In genomic region chr14:76171285-76171684, GRCm38 (mm10) we compare ENCODE assay signal across 18 mouse cellular contexts.
DNase-seq lines count a peak whose midpoint lies in the region; ATAC-seq and TF ChIP-seq lines count a peak whose summit lies in the region.
"Had no signal": no experiment of that assay in that cellular context is flagged by ENCODE, and none has a peak within 500 bp of the region (broad histone marks: within the 10 kb centered on the region; RNA-seq: fewer than 3 reads in every experiment).

No protein-coding gene starts in this region.

- H3K27ac ChIP-seq in intestine, postnatal 0 days (ENCODE audit: low read depth, low read length) = no peak overlapping the region
- H3K27ac ChIP-seq in intestine, embryonic 15.5 days = no peak overlapping the region
- H3K27ac ChIP-seq in lung, embryonic 16.5 days (ENCODE audit: low read length) = no peak overlapping the region
- H3K27ac ChIP-seq: embryonic facial prominence, embryonic 12.5 days; forebrain, embryonic 15.5 days; heart, adult 2 months; heart, embryonic 15.5 days had no signal

- no peaks in the 10 kb centered on the region for H3K4me1 ChIP-seq in intestine, postnatal 0 days (replicated peaks; ENCODE audit: control insufficient read depth, insufficient read depth, low read length)
- no peaks in the 10 kb centered on the region for H3K4me1 ChIP-seq in intestine, embryonic 15.5 days (replicated peaks)
- H3K4me1 ChIP-seq in lung, embryonic 16.5 days (replicated peaks; ENCODE audit: control insufficient read depth, insufficient read depth, low read length) = no peaks in the 10 kb centered on the region
- H3K4me1 ChIP-seq: heart, embryonic 15.5 days had no signal

- H3K4me2 ChIP-seq in intestine, postnatal 0 days (replicated peaks; ENCODE audit: low read depth) = no peak overlapping the region
- no peak overlapping the region for H3K4me2 ChIP-seq in intestine, embryonic 15.5 days (replicated peaks)
- no peak overlapping the region for H3K4me2 ChIP-seq in lung, embryonic 16.5 days (ENCODE audit: low read depth, low read length)
- H3K4me2 ChIP-seq: embryonic facial prominence, embryonic 12.5 days; forebrain, embryonic 15.5 days; heart, embryonic 11.5 days; heart, embryonic 15.5 days had no signal

- H3K4me3 ChIP-seq in intestine, postnatal 0 days (ENCODE audit: low read depth, low read length) = no peak overlapping the region
- no peak overlapping the region for H3K4me3 ChIP-seq in intestine, embryonic 15.5 days (replicated peaks)
- H3K4me3 ChIP-seq in lung, embryonic 16.5 days (ENCODE audit: low read length) = no peak overlapping the region
- H3K4me3 ChIP-seq: embryonic facial prominence, embryonic 12.5 days; forebrain, embryonic 15.5 days; heart, adult 2 months; heart, embryonic 15.5 days had no signal

- no peak for DNase-seq in lung, postnatal 14 days
- DNase-seq in left cerebral cortex, adult 8-10 months (ENCODE audit: low spot score in 2 of 2) = no peak
- DNase-seq: adrenal gland, postnatal 10 days; cerebellum, adult 11 months; cerebellum, adult 8-10 months; cerebellum, postnatal 14 days; gastrocnemius, postnatal 10 days; heart, adult 2 months; heart, postnatal 14 days had no signal

- no peak overlapping the region for H3K9ac ChIP-seq in intestine, postnatal 0 days (ENCODE audit: low read depth, low read length)
- no peak overlapping the region for H3K9ac ChIP-seq in intestine, embryonic 15.5 days
- H3K9ac ChIP-seq in lung, embryonic 16.5 days (ENCODE audit: low read length) = no peak overlapping the region
- H3K9ac ChIP-seq: embryonic facial prominence, embryonic 12.5 days; forebrain, embryonic 15.5 days; heart, embryonic 15.5 days had no signal

- no peaks in the 10 kb centered on the region for H3K36me3 ChIP-seq in intestine, postnatal 0 days (ENCODE audit: control insufficient read depth, insufficient read depth)
- H3K36me3 ChIP-seq in intestine, embryonic 15.5 days = no peaks in the 10 kb centered on the region
- H3K36me3 ChIP-seq in lung, embryonic 16.5 days (ENCODE audit: control insufficient read depth, insufficient read depth, low read length) = no peaks in the 10 kb centered on the region
- H3K36me3 ChIP-seq: embryonic facial prominence, embryonic 12.5 days; forebrain, embryonic 15.5 days; heart, embryonic 15.5 days had no signal

- H3K27me3 ChIP-seq in intestine, postnatal 0 days (replicated peaks; ENCODE audit: control insufficient read depth, insufficient read depth, low read length) = no peaks in the 10 kb centered on the region
- H3K27me3 ChIP-seq in intestine, embryonic 15.5 days (replicated peaks) = no peaks in the 10 kb centered on the region
- H3K27me3 ChIP-seq in lung, embryonic 16.5 days (ENCODE audit: control insufficient read depth, insufficient read depth, low read depth, low read length) = no peaks in the 10 kb centered on the region
- H3K27me3 ChIP-seq: embryonic facial prominence, embryonic 12.5 days; forebrain, embryonic 15.5 days; heart, embryonic 15.5 days had no signal

- TF ChIP-seq CTCF in intestine, postnatal 0 days (IDR thresholded peaks at IDR 0.05; ENCODE audit: low read depth) = no peak

- peak; percentile 33; the same call in 1 of the 2 replicates for ATAC-seq in intestine, postnatal 0 days
- ATAC-seq in intestine, embryonic 15.5 days = no peak
- ATAC-seq in lung, embryonic 16.5 days (ENCODE audit: low read depth) = peak; percentile 74
- ATAC-seq in common myeloid progenitor, adult 5-6 weeks (replicated peaks; ENCODE audit: low read depth, poor library complexity, severe bottlenecking) = peak; percentile 60
- peak; percentile 87 for ATAC-seq in megakaryocyte progenitor cell, adult 5-6 weeks (replicated peaks; ENCODE audit: poor library complexity)
- ATAC-seq: forebrain, embryonic 15.5 days had no signal

- H3K9me3 ChIP-seq in intestine, postnatal 0 days (ENCODE audit: control insufficient read depth) = no peaks in the 10 kb centered on the region
- H3K9me3 ChIP-seq in intestine, embryonic 15.5 days = no peaks in the 10 kb centered on the region
- no peaks in the 10 kb centered on the region for H3K9me3 ChIP-seq in lung, embryonic 16.5 days (ENCODE audit: control insufficient read depth, low read length)
- H3K9me3 ChIP-seq: embryonic facial prominence, embryonic 12.5 days; forebrain, embryonic 15.5 days; heart, embryonic 15.5 days had no signal

- 63% methylated on average over 8 of the region's 8 CpGs for WGBS in intestine, postnatal 0 days
- WGBS in intestine, embryonic 15.5 days = 86% methylated on average over 8 of the region's 8 CpGs
- 61% methylated on average over 8 of the region's 8 CpGs for WGBS in lung, embryonic 16.5 days
